Mouse (Mus musculus) colon, adult 2 months (tissue): ENCODE results near the gene Olfr1306. TPM values are rescaled to one million over a fixed set of nuclear protein-coding genes. Genes with fewer than 3 reads are reported as not detected.

Experiments
- polyA plus RNA-seq: library from polyadenylated mRNA; depleted of rRNA; stranded (reverse); fragments of >200 nt; gene quantifications from 2 replicates; pipeline ENCODE4 v1.2.3, GENCODE M21; 2012; rRNA removed

Olfr1306 gene
- not detected in 2 replicates for polyA plus RNA-seq

GRCm38 (mm10) chr2:111916171-111916570 is at the start of gene Olfr1306:
Gene Olfr1306, minus strand, starts transcription at chr2:111916271.

GRCm38 (mm10) chr2:111964844-111965243 is 48.8 kb upstream of the Olfr1306 start, which contains the start of gene Olfr1308:
Gene Olfr1308, minus strand, starts transcription at chr2:111964944.

DNA sequence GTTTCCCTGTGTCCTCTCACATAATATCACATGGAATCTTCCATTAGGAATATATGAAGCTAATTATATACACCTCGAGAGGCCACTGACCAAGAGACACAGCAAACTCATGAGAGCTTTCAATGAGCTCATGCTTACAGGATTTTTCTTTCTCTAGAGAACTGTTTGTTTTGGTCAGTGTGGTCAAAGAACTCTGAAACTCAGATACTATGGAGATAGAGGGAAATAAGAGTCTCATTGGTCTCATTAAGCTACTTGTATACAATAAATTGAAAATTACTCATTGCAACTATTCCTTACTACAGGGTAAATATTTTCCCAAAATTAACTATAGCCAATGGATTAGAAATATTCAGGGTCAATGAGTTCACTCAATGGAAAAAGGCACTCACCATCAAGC is 33.3 kb upstream of the Olfr1306 start, which contains the start of gene Olfr1307:
Gene Olfr1307, minus strand, starts transcription at position 101 of the 400 bp plus-strand sequence.

DNA sequence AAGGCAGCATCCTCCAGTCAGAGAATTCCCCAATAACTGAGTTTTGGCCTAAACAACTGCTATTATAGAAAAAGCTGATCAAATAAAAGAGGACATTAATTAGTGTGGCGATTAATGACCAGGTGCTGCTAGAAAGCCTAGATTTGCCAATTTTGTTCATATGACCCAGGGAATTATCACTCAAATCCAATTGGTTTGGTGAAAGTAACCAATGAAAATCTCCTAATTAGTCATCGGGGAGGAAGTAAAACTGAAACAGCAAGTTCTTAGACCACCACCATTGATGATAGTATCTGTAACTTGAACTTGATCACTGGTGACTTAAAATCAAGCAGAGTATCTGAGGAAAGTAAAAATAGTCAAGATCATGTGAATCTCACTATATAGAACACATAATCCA is 39.0 kb downstream of the Olfr1306 start, which contains the start of gene Olfr1305:
Gene Olfr1305, minus strand, starts transcription at position 101 of the 400 bp plus-strand sequence.

Other genes with a start within 250 kb of the Olfr1306 start
- gene Olfr1301, start 165.3 kb downstream of the Olfr1306 start, polyA plus RNA-seq: not detected in 2 replicates
- not detected in 2 replicates for gene Olfr1302, start 138.8 kb downstream of the Olfr1306 start, polyA plus RNA-seq
- not detected in 2 replicates for gene Olfr1303, start 95.9 kb downstream of the Olfr1306 start, polyA plus RNA-seq
- gene Olfr1305, start 39.1 kb downstream of the Olfr1306 start, polyA plus RNA-seq: not detected in 2 replicates
- gene Olfr1307, start 33.2 kb upstream of the Olfr1306 start, polyA plus RNA-seq: not detected in 2 replicates
- gene Olfr1308, start 48.7 kb upstream of the Olfr1306 start, polyA plus RNA-seq: not detected in 2 replicates
- not detected in 2 replicates for gene Olfr1309, start 74.0 kb upstream of the Olfr1306 start, polyA plus RNA-seq
- not detected in 2 replicates for gene Olfr1310, start 96.4 kb upstream of the Olfr1306 start, polyA plus RNA-seq
- not detected in 2 replicates for gene Olfr1311, start 108.1 kb upstream of the Olfr1306 start, polyA plus RNA-seq
- not detected in 2 replicates for gene Olfr1312, start 134.0 kb upstream of the Olfr1306 start, polyA plus RNA-seq
- gene Olfr1313, start 161.6 kb upstream of the Olfr1306 start, polyA plus RNA-seq: not detected in 2 replicates
- not detected in 2 replicates for gene Olfr1314, start 180.5 kb upstream of the Olfr1306 start, polyA plus RNA-seq
- gene Olfr1315-ps1, start 199.2 kb upstream of the Olfr1306 start, polyA plus RNA-seq: not detected in 2 replicates
- gene Olfr1316, start 218.7 kb upstream of the Olfr1306 start, polyA plus RNA-seq: not detected in 2 replicates
- gene Olfr1317, start 224.1 kb upstream of the Olfr1306 start, polyA plus RNA-seq: not detected in 2 replicates
- gene Olfr1318, start 237.9 kb upstream of the Olfr1306 start, polyA plus RNA-seq: not detected in 2 replicates